Mouse (Mus musculus) liver, embryonic 14.5 days (tissue): ENCODE data around the gene Atp2c1.

ENCODE experiments used
- CTCF ChIP-seq: IDR thresholded peaks from 2 replicates; pipeline ENCODE4 v1.5.1; 2016; ENCODE audit warnings: antibody characterized with exemption, low read depth, control low read depth
- EP300 ChIP-seq: IDR thresholded peaks from 2 replicates; pipeline ENCODE4 v1.6.1; 2016; ENCODE audit warnings: antibody characterized with exemption, low read depth

DNA sequence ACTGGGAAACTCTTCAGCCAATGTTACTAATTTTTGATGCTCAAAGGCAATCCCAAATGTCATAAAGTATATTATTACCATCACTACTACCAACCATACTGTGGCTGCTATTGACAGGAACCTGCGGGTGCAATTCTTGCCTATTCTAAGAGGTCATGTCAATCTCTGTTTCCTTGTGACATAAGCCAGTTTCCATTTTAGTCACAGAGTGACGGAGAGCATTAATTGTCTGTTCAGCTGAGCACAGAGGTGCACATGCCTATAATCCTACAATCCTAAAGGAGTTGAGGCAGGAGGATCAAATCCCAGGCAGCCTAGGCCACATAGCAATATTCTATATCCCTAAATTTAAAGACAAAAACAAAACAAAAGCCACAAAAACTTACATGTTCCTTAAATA, 164.9 kb downstream of the Atp2c1 start:
- TF ChIP-seq CTCF = no peak
- no peak for TF ChIP-seq EP300
